Mouse (Mus musculus) spleen, postnatal 4 days (tissue): ENCODE data around the gene Rnf150.

Source experiments
- DNase-seq, 2 experiments: peaks; one replicate each; pipeline ENCODE4 v3.0.0; 2022; ENCODE audit warnings: low spot score in 2 of 2

Gene Rnf150

DNA sequence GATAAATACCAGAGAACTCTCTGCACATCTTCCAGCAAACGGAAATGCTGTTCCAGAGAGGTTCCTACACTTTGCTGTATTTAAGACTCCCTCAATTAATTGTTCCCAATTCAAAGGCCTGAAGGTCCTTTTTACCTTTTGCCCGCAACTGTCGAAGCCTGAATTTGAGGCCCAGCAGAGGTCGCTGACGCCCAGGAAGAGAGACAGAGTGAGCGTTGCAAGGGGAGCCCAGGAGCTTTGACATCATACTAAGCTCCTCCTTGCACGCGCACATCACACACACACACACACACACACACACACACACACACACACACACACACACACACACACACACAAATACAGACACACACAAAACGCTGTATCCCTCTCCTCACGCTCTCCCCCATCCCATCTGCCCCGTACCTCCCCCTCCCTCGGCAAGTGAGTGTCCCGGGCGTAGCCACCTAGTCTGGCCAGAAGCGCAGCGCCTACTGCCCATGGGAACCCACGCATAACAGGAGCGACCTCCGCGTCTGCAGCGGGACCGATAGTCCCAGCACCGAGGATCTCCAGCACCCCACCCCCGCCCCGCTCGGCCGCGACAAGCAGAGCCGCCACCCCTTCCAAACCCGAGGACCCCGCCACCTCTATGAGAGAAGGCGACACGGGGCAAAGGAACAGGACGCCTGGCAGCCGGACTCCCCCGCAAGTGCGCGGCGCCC is at the start of gene Rnf150:
TSS of gene Rnf150 (plus strand) at position 316 of the 704 bp plus-strand sequence.
- peak; percentile 51 to 74 for DNase-seq

DNA sequence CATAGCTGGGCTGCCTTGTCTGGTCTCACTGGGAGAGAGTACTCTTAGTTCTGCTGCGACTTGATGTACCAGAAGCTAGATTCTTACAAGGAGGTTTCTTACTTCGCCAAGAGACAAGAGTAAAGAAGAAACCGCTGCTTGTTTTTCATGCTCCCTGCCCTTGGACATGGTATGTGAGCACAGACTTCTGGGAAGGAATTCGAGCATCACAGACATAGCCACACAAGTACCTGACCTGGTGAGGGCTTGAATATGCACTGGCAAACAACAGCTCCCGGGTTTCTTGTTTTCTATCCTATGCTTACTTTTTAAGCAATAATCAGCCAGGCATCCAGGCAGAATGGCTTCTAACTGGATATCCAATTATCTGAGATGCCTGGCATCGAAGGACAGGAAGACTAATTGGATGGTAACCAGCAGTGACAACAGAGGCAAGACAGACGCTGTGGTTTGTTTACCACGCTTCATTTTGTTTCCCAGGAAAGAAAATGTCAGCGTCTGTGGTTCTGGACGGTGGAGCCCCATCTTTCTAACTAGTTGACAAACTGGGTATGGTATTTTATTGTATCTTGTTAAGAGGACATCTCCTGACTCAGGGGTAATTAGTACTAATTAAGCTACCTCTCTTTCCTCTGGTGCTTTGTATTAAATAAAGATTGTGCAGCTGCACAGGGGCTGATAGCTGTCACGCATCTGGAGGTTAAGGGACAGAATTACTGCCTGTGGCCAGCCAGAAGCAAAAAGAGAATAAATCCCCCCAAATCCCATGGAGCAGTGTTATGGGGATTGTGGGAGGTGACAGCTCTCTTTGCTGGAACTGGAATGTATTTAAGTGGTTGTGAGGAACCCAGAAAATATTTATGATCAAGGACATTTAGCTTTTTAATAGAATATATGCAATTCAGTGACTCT is 36.8 kb upstream of the Rnf150 start:
- no peak for DNase-seq

DNA sequence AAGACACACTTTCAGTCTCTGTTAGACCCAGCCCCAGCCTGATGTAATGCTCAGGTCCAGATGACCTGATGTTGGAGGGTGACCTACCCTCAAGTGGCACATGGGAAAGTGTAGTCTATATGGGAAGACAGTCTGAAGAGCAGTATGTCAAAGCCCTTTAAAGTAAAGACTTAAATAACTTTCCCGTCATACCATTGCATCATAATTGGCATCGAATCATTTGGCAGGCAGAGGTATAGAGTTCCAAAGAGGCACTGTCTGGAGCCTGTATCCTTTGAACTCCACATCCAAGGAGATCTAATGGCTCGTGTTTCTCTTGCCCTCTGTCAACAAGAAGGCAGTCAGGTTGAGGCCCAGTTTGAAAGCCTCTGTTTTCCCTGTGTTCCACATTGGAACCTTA is 22.7 kb upstream of the Rnf150 start:
- DNase-seq, result no peak

DNA sequence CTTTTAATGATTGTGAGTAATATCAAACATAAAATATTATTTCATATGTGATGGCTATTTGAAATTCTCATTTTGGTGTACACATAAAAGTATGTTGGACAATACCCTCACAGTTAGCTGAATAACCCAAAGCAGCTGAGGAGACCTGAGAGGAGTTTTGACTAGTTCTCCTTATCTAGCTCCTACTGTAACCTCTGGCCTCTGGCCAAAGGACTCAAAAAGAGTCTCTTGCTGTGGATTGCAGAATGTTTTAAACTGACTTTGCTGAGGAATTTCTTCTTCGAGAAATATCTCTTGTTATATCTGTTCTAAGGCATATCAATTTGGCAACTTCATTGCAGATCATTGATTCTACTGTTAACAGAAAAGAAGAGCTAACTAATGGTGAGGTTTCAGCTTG is 22.2 kb upstream of the Rnf150 start:
- no peak for DNase-seq

DNA sequence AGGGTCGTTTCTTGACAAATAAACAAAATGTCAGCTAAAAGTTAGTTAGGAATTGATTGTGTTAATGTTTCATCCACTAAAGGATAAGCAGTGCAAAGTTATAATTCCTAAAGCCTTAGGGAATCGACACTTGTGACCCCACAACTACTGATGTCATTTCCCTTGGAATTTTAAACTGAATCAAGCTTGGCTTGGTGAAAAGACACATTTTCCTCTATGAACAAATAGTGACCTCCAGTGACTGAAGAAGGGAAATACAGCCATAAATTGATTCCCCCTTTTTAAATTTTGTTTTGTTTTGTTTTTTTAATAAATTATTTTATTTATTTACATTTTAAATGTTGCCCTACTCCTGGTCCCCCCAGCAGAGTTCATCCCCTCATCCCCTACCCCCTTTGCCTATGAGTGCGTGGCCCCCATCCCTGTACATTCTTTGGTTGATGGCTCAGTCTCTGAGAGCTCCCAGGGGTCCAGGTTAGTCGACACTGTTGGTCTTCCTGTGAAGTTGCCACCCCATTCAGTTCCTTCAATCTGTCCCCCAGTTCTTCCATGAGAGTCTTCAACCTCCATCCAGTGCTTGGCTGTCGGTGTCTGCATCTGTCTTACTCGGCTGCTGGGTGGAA is 21.5 kb upstream of the Rnf150 start:
- no peak for DNase-seq

DNA sequence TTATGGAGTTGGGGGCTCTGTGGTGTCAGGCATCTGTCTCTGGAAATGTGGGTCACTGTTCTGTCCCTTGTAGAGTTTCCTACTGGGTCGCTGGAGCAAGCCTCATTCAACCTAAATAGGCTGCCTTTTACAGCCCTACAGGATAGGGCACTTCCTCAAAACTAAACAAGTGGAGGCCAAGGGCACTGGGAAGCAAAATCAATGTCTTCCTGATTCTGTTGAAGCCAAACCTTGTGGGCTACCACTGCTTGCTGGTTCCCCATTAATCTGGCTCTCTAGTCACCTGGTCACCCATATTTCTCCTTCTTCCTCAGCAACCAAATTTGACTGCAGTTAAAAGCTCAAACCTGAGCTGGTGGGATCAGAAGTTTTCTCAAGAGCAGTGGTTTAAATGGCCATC is 19.5 kb upstream of the Rnf150 start:
- no peak for DNase-seq

DNA sequence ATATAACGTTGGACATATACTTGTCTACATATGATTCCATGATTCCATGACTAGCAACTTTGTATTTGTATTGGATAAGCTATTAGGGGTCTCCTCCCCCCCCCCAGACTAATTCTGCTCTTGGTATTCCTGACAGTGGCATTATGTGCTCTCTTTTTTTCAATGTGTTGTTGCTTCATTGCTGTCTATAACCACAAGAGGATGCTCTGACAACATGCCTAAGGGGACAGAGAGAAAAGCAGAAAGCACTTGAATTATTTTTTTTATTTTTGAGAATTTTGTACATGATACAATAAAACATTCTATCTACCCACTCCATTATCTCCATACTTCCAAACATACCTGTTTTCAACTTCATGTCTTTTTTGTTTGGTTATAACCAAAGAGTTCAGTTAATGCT is 18.7 kb upstream of the Rnf150 start:
- DNase-seq, result no peak

DNA sequence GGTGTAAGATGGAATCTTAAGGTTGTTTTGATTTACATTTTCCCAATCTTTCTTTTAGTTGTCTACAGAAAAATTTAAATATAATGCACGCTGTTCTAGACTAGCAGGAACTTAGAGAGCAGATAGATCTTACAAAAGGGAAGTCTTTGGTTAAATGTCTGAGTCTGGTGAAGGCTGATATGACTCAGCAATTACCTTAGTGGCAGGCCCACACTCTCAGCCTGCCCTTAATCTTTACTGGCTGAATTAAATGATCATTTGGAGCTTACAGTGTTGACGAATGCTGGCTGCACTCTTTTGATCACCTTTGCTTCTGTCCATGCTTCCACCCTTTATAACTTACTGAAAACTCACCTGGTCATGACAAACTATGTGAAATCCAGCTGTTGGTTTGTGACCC is 17.1 kb upstream of the Rnf150 start:
- DNase-seq, result no peak

DNA sequence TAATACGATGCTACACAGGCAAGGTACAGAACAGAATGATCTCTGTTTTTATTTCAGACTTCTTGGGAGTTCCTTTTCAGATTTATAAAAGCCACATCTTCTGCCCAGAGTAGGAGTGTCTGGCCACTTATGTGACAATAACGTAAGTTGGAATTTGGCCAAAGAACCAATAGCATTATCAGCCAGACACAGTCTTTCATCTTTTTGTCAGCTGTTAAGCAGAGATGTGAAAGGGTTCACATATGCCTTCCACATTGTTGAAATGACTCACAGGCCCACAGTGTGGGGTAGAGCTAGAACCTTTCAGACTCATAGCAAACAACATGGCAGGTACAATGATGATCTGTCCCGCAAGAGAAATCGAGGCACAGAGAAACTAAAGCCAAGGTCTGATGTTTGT is 16.4 kb upstream of the Rnf150 start:
- no peak for DNase-seq

DNA sequence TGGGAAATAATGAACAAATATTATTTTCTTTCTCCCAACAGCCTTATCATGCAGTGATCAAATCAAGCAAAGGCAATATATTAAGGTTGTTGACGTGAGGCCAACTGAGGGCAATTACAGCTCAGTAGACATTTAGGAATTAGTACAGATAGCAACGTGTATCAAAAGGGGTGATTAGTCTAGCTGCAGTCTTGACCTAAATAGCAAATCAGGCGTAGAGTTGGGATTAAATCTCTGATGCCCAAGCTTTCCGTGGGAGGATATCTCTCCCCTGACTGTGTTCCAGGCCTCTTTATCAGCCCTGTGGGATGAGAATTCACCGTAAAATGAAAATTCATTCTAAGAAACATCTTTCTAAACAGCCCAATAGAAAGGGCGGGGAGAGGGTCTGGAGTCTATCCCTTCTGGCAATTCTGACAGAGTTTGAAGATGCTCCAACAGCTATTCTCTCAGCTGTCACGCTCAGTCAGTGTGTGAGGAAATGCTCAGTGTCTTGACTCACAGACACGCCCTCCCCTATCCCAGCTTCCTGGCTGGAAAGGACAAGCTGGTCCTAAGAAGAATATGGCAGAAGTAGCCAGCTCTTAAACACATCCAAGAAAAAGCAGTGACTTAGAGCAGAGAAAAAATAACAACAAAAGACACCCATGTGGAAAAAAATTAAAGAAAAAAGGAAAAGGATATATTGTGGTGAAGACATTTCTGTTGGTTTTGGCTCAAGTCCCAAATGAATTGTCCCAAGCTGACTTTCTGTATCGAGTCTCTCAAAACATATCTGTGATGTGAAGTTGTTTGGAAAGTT is 4.4 kb upstream of the Rnf150 start:
- DNase-seq, result no peak

DNA sequence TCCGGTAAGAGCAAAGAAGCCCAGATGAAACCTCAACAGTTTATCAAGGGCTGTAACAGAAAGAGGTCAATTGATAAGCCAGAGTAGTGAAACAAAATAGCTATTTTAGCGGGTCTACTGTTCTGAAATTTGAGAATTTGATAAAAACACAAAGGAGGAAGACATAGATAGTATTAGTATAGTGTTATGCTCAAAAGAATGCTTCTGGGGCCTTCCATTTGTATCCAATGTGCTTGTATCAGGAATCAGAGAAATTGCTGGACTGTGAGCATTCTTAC is 3.9 kb upstream of the Rnf150 start:
- DNase-seq, result no peak

DNA sequence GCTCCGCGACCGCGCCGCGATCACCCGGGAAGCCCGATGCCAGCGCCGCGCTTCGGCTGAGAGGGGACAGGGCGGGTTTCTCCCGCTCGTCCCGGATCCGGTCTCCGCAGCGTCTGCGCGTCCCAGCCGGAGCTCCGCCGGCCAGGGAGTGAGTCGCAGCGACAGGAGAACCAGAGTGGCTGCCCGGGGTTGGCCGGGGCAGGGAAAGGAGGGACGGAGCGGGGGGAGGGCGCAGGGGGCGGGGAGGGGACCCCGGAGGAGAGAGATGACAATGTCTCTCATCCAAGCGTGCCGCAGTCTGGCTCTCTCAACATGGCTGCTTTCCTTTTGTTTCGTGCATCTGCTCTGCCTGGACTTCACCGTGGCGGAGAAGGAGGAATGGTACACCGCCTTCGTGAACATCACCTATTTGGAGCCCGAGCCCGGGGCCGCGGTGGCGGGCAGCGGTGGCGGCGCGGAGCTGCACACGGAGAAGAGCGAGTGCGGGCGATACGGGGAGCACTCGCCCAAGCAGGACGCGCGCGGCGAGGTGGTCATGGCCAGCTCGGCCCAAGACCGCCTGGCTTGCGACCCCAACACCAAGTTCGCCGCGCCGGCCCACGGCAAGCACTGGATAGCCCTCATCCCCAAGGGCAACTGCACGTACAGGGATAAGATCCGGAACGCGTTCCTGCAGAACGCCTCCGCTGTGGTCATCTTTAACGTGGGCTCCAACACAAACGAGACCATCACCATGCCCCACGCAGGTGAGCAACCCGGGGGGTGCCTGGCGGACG is 777 bp downstream of the Rnf150 start:
- peak; percentile 13 to 62 for DNase-seq

DNA sequence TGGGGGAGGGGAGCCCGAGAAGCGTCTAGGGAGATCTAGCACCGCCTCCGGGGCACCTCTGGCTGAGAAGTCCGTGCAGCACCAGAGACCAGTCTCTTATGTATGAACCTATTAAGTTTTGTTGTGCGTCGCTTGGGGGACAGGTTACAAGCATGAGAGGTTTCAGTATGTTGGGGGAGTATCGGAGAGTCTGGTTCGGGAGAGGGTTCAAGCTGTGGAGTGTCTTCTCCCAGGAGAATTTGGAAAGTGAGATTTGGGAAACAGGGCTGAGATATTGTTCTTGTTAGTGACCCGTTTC is 1.3 kb downstream of the Rnf150 start:
- DNase-seq, result no peak

DNA sequence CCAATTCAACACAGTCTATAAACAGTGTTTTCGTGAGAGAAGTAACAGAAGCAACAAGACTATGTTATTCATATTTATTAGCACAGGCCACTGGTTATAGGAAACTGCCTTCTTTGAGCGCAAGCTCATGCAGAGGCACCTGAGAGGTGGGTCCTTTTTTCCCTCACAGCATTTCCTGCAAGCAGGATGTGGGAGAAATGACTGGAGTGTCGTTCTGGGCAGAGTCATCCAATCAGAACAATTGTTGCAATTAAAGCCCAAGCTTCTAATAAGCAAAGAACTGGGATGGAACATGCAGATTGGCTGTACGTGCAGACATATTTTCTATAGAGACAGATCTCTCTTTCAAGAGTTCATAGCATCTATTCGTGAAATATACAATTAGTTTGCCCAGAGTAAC is 2.1 kb downstream of the Rnf150 start:
- DNase-seq, result no peak

DNA sequence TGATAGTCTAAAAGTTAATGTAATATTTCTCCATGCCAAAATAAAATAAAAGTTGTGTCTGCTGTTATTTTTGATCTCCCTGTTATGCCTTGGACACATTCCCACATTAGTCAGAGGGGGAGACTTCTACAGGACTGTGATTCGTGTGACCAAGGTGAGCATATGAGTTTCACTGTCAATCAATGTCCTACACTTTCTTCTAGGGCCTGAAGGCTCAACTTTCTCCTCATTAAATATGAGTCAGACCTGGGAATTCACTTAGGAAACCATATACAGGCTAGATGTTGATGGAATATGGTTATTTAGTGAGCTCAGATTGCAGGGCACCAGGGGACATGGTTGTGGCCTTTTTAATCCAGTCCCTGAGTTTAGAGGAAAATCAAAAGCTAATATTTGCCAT is 3.1 kb downstream of the Rnf150 start:
- no peak for DNase-seq

DNA sequence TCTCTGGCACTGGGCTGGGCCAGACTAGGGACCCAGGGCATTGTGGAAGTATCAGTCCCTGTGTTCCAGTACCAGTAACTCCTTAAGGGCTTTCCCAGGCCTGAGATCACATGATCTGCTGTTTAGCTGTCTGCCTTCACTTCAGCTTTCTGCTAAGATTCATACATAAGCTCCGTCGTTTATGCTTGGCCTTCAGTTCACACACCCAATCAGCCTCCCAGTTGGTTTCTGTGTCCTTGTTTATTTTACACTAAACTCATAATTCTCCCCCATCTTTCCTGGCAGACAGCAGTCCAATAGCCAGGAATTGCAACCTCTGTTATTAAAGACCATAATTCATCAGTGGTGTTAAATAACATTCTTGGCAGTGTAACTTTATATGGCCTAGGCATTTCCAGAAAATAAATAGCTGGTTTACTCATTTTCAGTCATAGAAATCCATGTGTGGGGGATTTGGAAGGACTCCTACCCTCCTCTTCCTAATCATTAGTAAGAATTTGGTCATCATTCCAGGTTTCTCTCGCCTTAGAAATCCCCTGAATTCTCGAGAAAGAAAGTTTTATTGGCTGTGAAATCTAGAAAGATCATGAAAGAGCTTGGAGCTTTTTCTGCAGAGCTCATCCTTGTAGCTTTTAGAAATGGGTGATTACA is 7.8 kb downstream of the Rnf150 start:
- DNase-seq, result no peak

DNA sequence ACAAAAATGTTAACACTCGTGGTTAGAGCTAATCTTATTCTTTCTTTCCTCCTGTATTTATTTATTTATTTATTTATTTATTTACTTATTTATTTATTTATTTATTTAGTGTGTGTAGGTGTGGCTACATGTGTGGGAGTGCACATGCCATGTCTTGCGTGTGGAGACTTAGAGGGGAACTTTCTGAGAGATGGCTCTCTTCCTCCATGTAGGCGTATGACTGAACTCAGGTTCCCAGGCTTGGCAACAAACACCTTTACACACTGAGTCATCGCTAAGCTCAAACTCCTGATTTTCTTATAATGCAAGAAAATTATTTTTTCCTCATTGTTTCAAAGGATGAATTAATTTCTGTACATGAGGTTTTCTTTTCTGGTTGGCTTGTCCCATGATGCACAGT is 8.8 kb downstream of the Rnf150 start:
- no peak for DNase-seq

DNA sequence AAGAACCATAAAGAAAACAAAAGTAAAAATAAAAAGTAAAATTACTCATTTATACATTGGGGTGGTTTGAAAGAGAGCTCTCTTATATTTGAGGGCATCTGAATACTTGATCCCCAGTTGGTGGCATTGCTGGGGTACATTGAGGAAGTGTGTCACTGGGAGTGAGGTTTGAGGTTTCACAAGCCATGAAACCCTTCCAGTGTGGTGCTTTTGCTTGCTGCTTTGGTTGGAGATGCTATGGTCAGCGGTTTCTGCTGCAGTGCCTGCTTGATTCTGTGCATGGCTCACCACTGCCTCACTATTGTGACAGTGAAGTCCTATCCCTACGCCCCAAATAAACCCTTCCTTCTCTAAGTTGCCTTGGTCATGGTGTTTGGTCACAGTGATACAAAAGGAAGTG is 10.9 kb downstream of the Rnf150 start:
- no peak for DNase-seq

DNA sequence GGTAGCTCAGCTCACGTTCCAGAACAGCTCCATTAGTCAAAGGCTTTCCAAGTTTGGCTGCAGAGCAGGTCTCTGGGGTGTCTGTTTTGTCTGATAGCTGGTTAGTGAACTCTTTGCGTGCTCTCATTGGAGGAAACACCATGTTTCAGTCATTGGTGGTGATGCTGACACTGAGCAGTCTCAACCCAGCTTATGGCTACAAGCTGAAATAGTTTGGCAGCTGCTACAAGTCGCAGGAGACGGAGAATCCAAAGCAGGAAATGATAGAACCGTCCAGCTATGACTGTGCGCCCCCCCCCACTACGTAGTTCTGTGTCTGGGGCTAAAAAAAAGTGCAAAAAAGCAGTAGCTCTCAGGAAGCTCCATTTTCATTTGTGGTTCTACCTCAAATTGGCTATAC is 12.0 kb downstream of the Rnf150 start:
- no peak for DNase-seq

DNA sequence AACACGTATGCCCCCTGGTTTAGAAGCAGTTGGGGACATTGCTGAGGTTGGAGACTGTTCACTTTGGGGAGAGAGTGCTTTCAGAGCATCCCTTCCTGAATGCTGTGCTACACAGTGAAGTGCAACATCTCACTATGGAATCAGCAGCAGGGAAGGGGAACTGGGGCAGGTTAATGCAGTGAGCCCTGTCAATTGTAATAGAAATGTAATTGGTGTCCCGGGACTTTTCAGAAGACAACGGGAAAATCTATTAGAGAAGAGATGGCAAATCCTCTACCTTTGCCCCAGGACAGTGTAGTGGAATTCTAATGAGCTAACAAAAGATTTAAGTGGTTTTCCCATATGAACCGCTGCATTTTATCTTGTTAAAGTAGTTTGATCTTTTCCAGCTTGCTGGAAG is 21.3 kb downstream of the Rnf150 start:
- no peak for DNase-seq

DNA sequence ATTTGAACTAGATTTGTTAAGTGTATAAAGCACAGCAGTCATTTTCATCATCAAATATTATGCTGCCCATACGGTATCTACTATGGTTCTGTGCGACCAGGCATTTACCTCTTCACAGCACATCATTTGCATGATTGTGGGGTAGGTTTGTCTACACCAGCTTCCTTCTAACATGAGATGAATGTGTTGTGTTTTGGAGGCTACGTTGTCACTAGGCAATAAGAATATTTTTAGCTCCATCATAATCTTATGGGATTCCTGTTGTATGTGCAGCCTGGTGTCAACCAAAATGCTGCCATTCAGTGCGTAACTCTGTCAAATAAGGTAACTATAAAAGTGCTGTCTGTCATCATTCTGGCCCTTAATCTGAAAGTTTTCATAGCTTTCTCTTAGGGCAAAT is 24.1 kb downstream of the Rnf150 start:
- no peak for DNase-seq
